Mouse (Mus musculus): ENCODE measurements at regions not wholly inside any gene's neighbourhood (a gene's known extent, or its start where the extent isn't known, plus 50 kb on each side); places are given as distances from the start of the nearest gene placed in this dataset.

GRCm38 (mm10) chr14:114953070-114953665 lies 138.8 kb upstream of the Gpc5 start:
- CTCF ChIA-PET: no interaction called here

GRCm38 (mm10) chr14:114954287-114954686 lies 137.7 kb upstream of the Gpc5 start:
- ChIA-PET CTCF (no interaction called here), POLR2A (no interaction called here)

More at GRCm38 (mm10) chr14:114953070-114953665, 138.8 kb upstream of the Gpc5 start:
- POLR2A ChIA-PET: no interaction called here

DNA sequence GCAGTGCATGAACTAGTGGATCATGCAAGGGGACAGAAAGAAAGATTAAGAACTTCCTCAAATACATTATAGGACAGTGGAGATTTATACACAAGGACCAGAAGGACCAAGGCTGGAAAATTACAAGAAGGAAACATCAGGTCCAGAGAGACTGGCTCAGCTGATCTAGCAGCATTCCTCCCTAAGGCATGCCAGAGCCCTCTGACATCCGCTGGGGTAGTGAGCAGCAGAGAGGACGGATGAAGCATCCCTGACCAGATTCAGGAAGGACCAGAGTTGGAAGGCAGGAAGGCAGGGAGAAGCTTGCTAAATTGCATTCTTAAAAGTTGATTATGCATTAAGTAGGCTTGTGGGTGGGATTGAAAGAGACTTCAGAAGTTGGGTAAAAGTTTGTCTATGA lies 136.4 kb upstream of the Gpc5 start:
- ChIA-PET CTCF (no interaction called here), POLR2A (no interaction called here)

GRCm38 (mm10) chr14:114960273-114960672 lies 131.7 kb upstream of the Gpc5 start:
- POLR2A ChIA-PET: no interaction called here
- CTCF ChIA-PET: no interaction called here

- CTCF ChIA-PET: interaction anchor here in 1 of 4 experiments (0.6 kb wide), 1 partner anchor 8 kb away, joined by 20 read pairs; no protein-coding TSS in a partner anchor
- POLR2A ChIA-PET: no interaction called here
Measured at GRCm38 (mm10) chr14:114965941-114966340, 126.1 kb upstream of the Gpc5 start.

GRCm38 (mm10) chr14:114969020-114969419 lies 123.0 kb upstream of the Gpc5 start:
- POLR2A ChIA-PET: no interaction called here
- CTCF ChIA-PET: no interaction called here

DNA sequence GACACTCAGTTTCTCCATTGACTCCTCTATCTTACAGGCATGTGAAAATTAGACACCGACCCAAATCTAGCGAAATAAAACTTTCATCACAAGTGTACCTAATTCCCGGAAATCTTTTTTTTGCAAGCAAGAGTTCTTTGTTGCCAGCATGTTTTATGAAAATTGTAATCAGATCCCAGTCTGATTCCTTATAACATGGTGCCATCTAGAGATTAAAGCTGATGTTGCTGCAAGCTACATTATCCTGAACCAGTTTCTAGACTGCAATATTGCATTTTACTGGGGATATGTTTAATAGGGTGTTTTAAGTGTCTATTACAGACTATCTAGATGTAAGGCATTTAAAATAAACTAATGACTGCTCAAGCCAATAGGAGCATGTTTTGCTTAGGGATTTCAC lies 110.9 kb upstream of the Gpc5 start:
- POLR2A ChIA-PET: no interaction called here
- CTCF ChIA-PET: no interaction called here

DNA sequence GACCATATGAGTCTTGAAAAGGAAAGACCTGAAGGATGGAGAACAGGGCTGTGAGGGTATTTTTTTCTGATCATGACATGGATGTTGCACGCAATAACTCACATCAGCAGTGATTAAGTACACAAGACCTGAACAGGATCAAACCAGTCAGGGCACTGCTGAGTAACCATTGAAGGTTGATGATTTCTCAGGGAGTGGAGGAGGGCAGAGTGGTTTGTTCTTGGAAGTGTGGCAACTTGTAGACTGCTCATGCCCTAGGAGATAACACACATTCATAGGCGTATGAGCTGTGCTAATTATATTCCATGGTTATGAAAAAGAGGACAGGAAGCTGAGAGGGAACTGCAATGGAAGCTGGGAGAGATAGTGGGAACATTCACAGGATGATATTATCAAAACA lies 88.8 kb upstream of the Gpc5 start:
- ChIA-PET CTCF (interaction anchor here in 1 of 4 experiments (0.6 kb wide), 1 partner anchor 18 kb away, joined by 3 read pairs; no protein-coding TSS in a partner anchor), POLR2A (no interaction called here)

DNA sequence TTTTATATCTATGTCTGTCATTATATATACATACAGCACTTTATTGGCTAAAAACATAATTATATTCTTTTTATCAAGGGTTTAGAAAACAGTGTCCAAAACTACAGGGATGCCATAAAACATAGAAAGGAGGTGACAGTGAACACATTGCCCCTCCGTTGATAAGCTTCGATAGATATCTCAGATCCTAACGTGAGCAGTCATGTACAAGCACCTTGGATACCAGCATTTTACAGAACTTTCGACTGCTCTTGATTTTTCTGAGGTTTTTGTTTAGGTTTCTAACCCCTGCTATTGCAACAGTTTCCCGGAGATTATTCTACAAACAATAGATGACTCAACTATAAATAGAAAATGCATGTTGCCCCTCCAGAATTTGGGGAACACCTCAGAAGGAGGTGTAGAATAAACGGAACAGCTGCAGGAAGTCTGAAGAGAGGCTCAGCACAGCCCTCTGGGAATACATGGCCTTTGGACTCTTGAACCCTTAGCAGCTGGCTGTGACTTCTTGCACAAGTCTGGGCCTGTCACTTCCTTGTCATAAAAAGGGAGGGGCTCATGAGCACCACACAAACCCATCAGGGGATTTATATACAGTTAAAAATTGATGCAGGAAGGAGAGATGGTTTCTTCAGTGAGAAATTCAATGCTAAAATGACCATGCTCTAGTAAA lies 87.1 kb upstream of the Gpc5 start:
- CTCF ChIA-PET: no interaction called here
- POLR2A ChIA-PET: no interaction called here

DNA sequence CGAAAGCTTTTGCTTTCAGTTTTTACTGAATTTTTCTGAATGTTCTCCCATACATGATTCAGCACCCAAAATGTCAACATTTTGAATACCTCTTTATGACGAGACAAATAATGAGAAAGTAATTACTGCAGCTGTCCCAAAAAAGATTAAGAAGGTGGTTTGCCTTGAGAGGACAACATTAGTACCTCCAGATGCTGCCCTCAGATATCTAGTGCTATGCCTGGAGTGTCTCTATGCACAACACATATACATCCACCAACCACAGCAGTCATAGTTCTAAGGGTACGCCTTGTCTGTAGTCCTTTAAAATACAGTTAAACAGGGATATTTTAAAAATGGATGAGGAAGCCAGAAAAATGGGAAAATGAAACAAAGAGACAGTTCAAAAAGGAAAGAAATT lies 81.1 kb upstream of the Gpc5 start:
- CTCF ChIA-PET: no interaction called here
- POLR2A ChIA-PET: interaction anchor here in 1 of 4 experiments (0.9 kb wide), 1 partner anchor 35 kb away, joined by 3 read pairs; no protein-coding TSS in a partner anchor

GRCm38 (mm10) chr14:115015299-115015698 lies 76.7 kb upstream of the Gpc5 start:
- ChIA-PET POLR2A (no interaction called here), CTCF (no interaction called here)

- POLR2A ChIA-PET: interaction anchor here in 1 of 4 experiments (1.3 kb wide), 1 partner anchor 10 kb away, joined by 3 read pairs; no protein-coding TSS in a partner anchor
Measured at GRCm38 (mm10) chr14:115017410-115018153, 74.4 kb upstream of the Gpc5 start.

GRCm38 (mm10) chr14:115028011-115028410 lies 64.0 kb upstream of the Gpc5 start:
- CTCF ChIA-PET: no interaction called here
- POLR2A ChIA-PET: interaction anchor here in 1 of 4 experiments (1.2 kb wide), 1 partner anchor 12 kb away, joined by 4 read pairs; no protein-coding TSS in a partner anchor

More at GRCm38 (mm10) chr14:115017410-115018153, 74.4 kb upstream of the Gpc5 start:
- CTCF ChIA-PET: no interaction called here

DNA sequence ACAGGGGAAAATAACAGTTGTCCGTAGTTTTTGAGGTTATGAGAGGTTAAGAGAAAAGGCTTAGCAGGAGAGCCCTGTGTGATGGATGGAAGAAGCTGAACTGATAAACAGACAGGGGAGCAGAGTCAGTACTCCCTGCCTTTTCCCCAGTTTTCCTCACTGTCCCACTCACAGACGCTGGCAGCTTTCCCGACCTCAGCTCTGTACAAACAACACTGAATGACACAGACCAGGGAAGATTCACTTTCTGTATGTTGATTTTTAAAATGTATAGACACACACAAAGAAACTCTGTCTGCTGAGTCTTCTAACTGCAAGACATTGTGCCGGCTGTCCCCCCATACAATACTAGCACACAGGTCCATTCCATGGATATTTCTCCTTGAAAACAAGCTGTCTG lies 60.3 kb upstream of the Gpc5 start:
- CTCF ChIA-PET: no interaction called here
- POLR2A ChIA-PET: interaction anchor here in 2 of 4 experiments (0.6 to 1.1 kb wide), 2 partner anchors 8 to 9 kb away, joined by 3 to 5 read pairs; no protein-coding TSS in a partner anchor

GRCm38 (mm10) chr14:115033375-115033969 lies 58.5 kb upstream of the Gpc5 start:
- CTCF ChIA-PET: no interaction called here

DNA sequence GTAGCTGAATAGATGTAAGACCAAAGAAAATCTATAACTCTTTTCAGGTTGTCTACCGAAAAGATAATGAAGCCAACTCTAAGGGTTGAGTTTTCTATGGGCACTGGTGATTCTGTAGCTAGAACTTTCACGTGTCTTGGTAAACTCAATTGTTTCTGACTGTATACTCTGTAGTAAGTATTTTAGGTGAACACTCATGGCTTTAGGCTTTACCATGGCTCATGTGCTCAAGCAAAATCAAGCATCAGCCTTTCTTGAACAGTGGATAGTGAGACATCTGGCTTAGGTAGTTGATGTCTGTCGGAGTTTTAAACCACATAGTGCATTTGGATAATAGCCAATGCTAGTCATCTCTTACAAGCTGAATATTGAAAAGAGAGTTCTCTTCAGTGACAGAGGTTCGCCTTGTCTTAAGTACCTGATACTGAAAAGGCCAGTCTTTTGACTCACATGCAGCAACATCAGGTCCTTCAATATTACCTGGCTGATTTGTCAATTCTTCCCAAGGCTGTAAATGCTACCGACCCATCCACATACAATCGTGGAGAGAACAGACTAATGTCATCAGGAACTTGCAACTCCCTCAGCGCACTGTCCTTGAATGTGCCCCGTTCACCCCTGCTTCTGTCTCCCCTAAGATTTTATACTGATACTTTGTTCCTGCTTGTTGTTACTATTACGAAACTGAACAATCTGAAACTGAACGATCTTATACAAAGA lies 57.1 kb upstream of the Gpc5 start:
- ChIA-PET POLR2A (interaction anchor here in 1 of 4 experiments (0.6 kb wide), 1 partner anchor 192 kb away, joined by 3 read pairs; no protein-coding TSS in a partner anchor), CTCF (no interaction called here)

More at GRCm38 (mm10) chr14:115033375-115033969, 58.5 kb upstream of the Gpc5 start:
- POLR2A ChIA-PET: no interaction called here

- CTCF ChIA-PET: no interaction called here
- POLR2A ChIA-PET: interaction anchor here in 1 of 4 experiments (1.2 kb wide), 1 partner anchor 8 kb away, joined by 3 read pairs; no protein-coding TSS in a partner anchor
Measured at GRCm38 (mm10) chr14:115037086-115037793, 54.8 kb upstream of the Gpc5 start.

- ChIA-PET CTCF (interaction anchor here in 1 of 4 experiments (0.5 kb wide), 1 partner anchor 504 kb away, joined by 3 read pairs; no protein-coding TSS in a partner anchor), POLR2A (interaction anchor here in 1 of 4 experiments (0.8 kb wide), 1 partner anchor 230 kb away, joined by 3 read pairs; no protein-coding TSS in a partner anchor)
Measured at GRCm38 (mm10) chr14:115038788-115039187, 53.2 kb upstream of the Gpc5 start.

Data from embryonic stem cell, embryonic (primary cell).